Mouse (Mus musculus): Measurements from ENCODE around the gene Mup2. TPM values are rescaled to one million over a fixed set of nuclear protein-coding genes. Genes with fewer than 3 reads are reported as not detected.

The Mup2 gene
- polyA plus RNA-seq (2012; fragmentation: generic; extraction: Trizol) = not detected

GRCm38 (mm10) chr4:60154189-60154588 is at the start of gene Mup2:
Gene Mup2 (minus strand): TSS chr4:60154289.

Other genes with a start within 250 kb of the Mup2 start
- under 1 TPM in 1 of 2 experiments, not detected in 1; 0.01 TPM for gene Slc46a2, start 239.2 kb downstream of the Mup2 start, polyA plus RNA-seq (2012; fragmentation: generic; extraction: Trizol)
- gene Mup4, start 193.6 kb downstream of the Mup2 start, polyA plus RNA-seq (2012; fragmentation: generic; extraction: Trizol) = not detected
- gene Mup6, start 190.0 kb downstream of the Mup2 start, polyA plus RNA-seq (2012; fragmentation: generic; extraction: Trizol) = not detected
- not detected for gene Mup7, start 83.8 kb downstream of the Mup2 start, polyA plus RNA-seq (2012; fragmentation: generic; extraction: Trizol)
- gene Mup8, start 68.3 kb upstream of the Mup2 start, polyA plus RNA-seq (2012; fragmentation: generic; extraction: Trizol) = not detected